8 mouse cellular contexts compared by ENCODE assay signal in genomic region chr13:89738776-89739695, GRCm38 (mm10). TPM values are rescaled to one million over a fixed set of nuclear protein-coding genes. Genes with fewer than 3 reads are reported as not detected.
DNase-seq lines count a peak whose midpoint lies in the region; ATAC-seq lines count a peak whose summit lies in the region.

No protein-coding gene starts in this region.

- ATAC-seq in frontal cortex, adult (ENCODE audit: low TSS enrichment), result peak; percentile 31; the same call in 1 of the 2 replicates
- peak; percentile 51 to 52 for ATAC-seq in hematopoietic stem cell, adult 5-6 weeks (replicated peaks in 1 of 2; ENCODE audit: insufficient read depth in 1 of 2, low FRiP score in 2 of 2, low TSS enrichment in 1 of 2, low read depth in 1 of 2, poor library complexity in 2 of 2, severe bottlenecking in 2 of 2)

- peak; percentile 80 for DNase-seq in Muller cell, postnatal 12 days (ENCODE audit: inconsistent ontology term)
- peak; percentile 24 for DNase-seq in cerebellum, adult 9-11 months
- peak; percentile 64 to 71 for DNase-seq in layer of hippocampus, postnatal 10 days (ENCODE audit: low spot score in 2 of 2)
- DNase-seq in lung, postnatal 14 days, result peak; percentile 82
- peak; percentile 60 for DNase-seq in ovary, postnatal 14 days (ENCODE audit: low spot score)
- peak; percentile 61 for DNase-seq in thymus, postnatal 25 days

RNA-seq across cellular contexts. Expression of gene Vcan, which starts 3.3 kb away (rescaled TPM):
- 0.35 and 0.38 TPM in 2 replicates for total RNA-seq in hematopoietic stem cell, adult 5-6 weeks (2017)
- 10 to 100 TPM; 37.3 to 38.7 TPM for total RNA-seq in layer of hippocampus, postnatal 10 days (2021)

Comparison
In these comparisons a context has a peak if more than half of its experiments do, and no peak if none do; other contexts are left out.
1. Peak in every context shown above with its lines: DNase-seq and ATAC-seq.
2. DNase-seq: peak in every context shown above with its lines; median percentile 82 in lung, postnatal 14 days; 80 in Muller cell, postnatal 12 days; 68 in layer of hippocampus, postnatal 10 days; 61 in thymus, postnatal 25 days; 60 in ovary, postnatal 14 days; 24 in cerebellum, adult 9-11 months.
3. RNA of gene Vcan, which starts 3.3 kb away (total RNA-seq): 37.3 to 38.7 TPM in layer of hippocampus, postnatal 10 days; 0.35 to 0.38 TPM in hematopoietic stem cell, adult 5-6 weeks; every median in the first group is over 10 times any median in the second.